Mouse (Mus musculus): Measurements from ENCODE around the gene Ints11. TPM values are rescaled to one million over a fixed set of nuclear protein-coding genes. Genes with fewer than 3 reads are reported as not detected.

Gene Ints11
- total and polyA plus RNA-seq, 3 experiments: 77.1 to 103 (median 83.9) TPM

DNA sequence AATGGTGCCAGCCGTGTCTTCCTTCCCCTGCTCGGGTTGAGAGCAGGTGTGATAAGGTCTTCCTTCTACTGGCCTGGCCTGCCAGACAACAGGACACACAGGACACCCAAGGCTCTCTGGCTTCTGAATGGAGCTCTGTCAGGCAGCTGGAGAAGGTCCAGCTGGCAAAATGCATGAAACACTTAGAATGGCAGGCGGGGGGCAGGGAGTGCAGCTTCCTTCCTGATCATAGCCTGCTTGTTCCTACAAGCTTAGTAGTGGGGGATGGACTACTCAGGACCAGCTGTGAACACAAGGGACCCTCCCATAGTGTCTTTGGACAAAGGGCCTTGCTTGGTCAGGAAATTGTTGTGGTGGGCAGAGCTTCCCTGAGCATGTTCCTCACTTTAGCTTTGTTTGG, 31.9 kb downstream of the Ints11 start:
- no peak overlapping the region for H3K4me3 ChIP-seq (replicated peaks in 1 of 3; ENCODE audit: low read depth in 2 of 3, low read length in 2 of 3, poor library complexity in 1 of 3)
- peaks cover 61 to 92% of the 10 kb centered on the region in 2 experiments for H3K36me3 ChIP-seq (replicated peaks in 1 of 2; ENCODE audit: control insufficient read depth in 1 of 2, insufficient read depth in 1 of 2, low read length in 1 of 2)
- H3K27me3 ChIP-seq (replicated peaks): no peaks in the 10 kb centered on the region
- H3K27ac ChIP-seq (ENCODE audit: insufficient read depth, low read depth): no peak overlapping the region
- no peaks in the 10 kb centered on the region for H3K79me2 ChIP-seq (replicated peaks; ENCODE audit: control insufficient read depth, extremely low read depth, insufficient read depth, poor library complexity, severe bottlenecking)
- in situ Hi-C loops (cut with MboI; ENCODE audit: low pct_ligation_motif_present, low pct_unique_long_range_greater_than_20kb, low sequenced_read_pairs): no loop called here
- dilution Hi-C loops (cut with MboI; ENCODE audit: extremely low pct_ligation_motif_present, extremely low pct_unique_long_range_greater_than_20kb, low sequenced_read_pairs): no loop called here
- no peak for DNase-seq (ENCODE audit: extremely low read depth)
- peaks cover 0 to 3% of the 10 kb centered on the region in 2 experiments; a peak in 2 of 4 replicates for H3K4me1 ChIP-seq (ENCODE audit: control insufficient read depth in 1 of 2, insufficient read depth in 2 of 2)
- H3K4me2 ChIP-seq (ENCODE audit: insufficient read depth, low read depth, poor library complexity, severe bottlenecking): no peak overlapping the region
- H3K9me3 ChIP-seq (replicated peaks; ENCODE audit: low read length): peaks cover 3% of the 10 kb centered on the region
- TF ChIP-seq MYC (IDR thresholded peaks at IDR 0.05; ENCODE audit: low read depth, low read length): no peak
- no peak for TF ChIP-seq MAX (IDR thresholded peaks at IDR 0.05; ENCODE audit: low read length)
- TF ChIP-seq ETS1 (conservative IDR thresholded peaks at IDR 0.05; ENCODE audit: low read depth, low read length): no peak
- TF ChIP-seq HCFC1 (IDR thresholded peaks at IDR 0.05; ENCODE audit: low read depth, low read length): no peak
- no peak for TF ChIP-seq RAD21 (IDR thresholded peaks at IDR 0.05; ENCODE audit: low read depth, low read length)
- no peak for TF ChIP-seq IRF4 (IDR thresholded peaks at IDR 0.05; ENCODE audit: low read depth, low read length)
- no peak overlapping the region for H3K9ac ChIP-seq (ENCODE audit: insufficient read depth, low read depth)

DNA sequence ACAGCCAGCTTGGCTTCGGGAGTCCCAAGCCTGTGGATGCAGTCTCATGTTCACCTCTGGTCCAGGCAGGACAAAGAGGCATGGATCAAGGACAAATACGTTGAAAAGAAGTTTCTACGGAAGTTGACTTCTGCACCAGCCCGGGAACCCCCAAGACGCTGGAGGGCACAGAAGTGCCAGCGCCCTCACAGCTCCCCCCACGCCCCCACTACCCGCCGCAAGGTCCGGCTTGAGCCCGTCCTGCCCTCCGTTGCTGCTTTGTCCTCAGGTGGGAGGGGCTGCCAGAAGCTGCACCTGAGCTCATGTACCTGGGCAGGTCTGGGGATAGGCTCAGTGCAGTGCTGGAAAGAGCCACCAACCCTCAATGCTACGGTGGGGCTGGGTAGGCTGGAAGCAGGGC, 33.9 kb downstream of the Ints11 start:
- H3K36me3 ChIP-seq (replicated peaks in 1 of 2; ENCODE audit: control insufficient read depth in 1 of 2, insufficient read depth in 1 of 2, low read length in 1 of 2): peaks cover 48 to 94% of the 10 kb centered on the region in 2 experiments
- dilution Hi-C loops (cut with MboI; ENCODE audit: extremely low pct_ligation_motif_present, extremely low pct_unique_long_range_greater_than_20kb, low sequenced_read_pairs): no loop called here
- DNase-seq (ENCODE audit: extremely low read depth): no peak

More for the DNA sequence above, 33.9 kb downstream of the Ints11 start:
- no peak for TF ChIP-seq ZKSCAN1 (IDR thresholded peaks at IDR 0.05; ENCODE audit: borderline replicate concordance, low read depth, low read length)
- TF ChIP-seq ZC3H11A (IDR thresholded peaks at IDR 0.05; ENCODE audit: low read depth, low read length): no peak
- no peak for TF ChIP-seq E2F4 (IDR thresholded peaks at IDR 0.05; ENCODE audit: insufficient replicate concordance, low read depth, low read length)
- no peak for TF ChIP-seq IRF4 (IDR thresholded peaks at IDR 0.05; ENCODE audit: low read depth, low read length)
- no peak for TF ChIP-seq POLR2A (IDR thresholded peaks at IDR 0.05; ENCODE audit: low read depth, low read length)
- no peak for TF ChIP-seq UBTF (IDR thresholded peaks at IDR 0.05; ENCODE audit: low read depth, low read length)
- TF ChIP-seq RAD21 (IDR thresholded peaks at IDR 0.05; ENCODE audit: low read depth, low read length): no peak
- TF ChIP-seq PAX5 (IDR thresholded peaks at IDR 0.05; ENCODE audit: low read length): no peak
- no peak for TF ChIP-seq KAT2A (IDR thresholded peaks at IDR 0.05; ENCODE audit: insufficient replicate concordance, low read length)
- TF ChIP-seq BHLHE40 (IDR thresholded peaks at IDR 0.05; ENCODE audit: low read depth, low read length): no peak
- no peak for TF ChIP-seq CHD2 (IDR thresholded peaks at IDR 0.05; ENCODE audit: low read length)
- no peak for TF ChIP-seq HCFC1 (IDR thresholded peaks at IDR 0.05; ENCODE audit: low read depth, low read length)
- TF ChIP-seq MXI1 (IDR thresholded peaks at IDR 0.05; ENCODE audit: low read depth, low read length): no peak
- TF ChIP-seq TBP (conservative IDR thresholded peaks at IDR 0.05; ENCODE audit: low read depth, low read length): no peak
- TF ChIP-seq USF2 (conservative IDR thresholded peaks at IDR 0.05; ENCODE audit: low read depth, low read length): no peak
- TF ChIP-seq MYC (IDR thresholded peaks at IDR 0.05; ENCODE audit: low read depth, low read length): no peak
- Histone ChIP-seq H3K4me2 (ENCODE audit: insufficient read depth, low read depth, poor library complexity, severe bottlenecking) (no peak overlapping the region), H3K27ac (ENCODE audit: insufficient read depth, low read depth) (no peak overlapping the region), H3K79me2 (replicated peaks; ENCODE audit: control insufficient read depth, extremely low read depth, insufficient read depth, poor library complexity, severe bottlenecking) (no peaks in the 10 kb centered on the region), H3K9ac (ENCODE audit: insufficient read depth, low read depth) (no peak overlapping the region), H3K27me3 (replicated peaks) (no peaks in the 10 kb centered on the region), H3K4me1 (ENCODE audit: control insufficient read depth in 1 of 2, insufficient read depth in 2 of 2) (0 out of 4 replicates have a peak, but pooled peaks cover 0 to 2% of the 10 kb centered on the region in 2 experiments), H3K9me3 (replicated peaks; ENCODE audit: low read length) (no peaks in the 10 kb centered on the region), H3K4me3 (replicated peaks in 1 of 3; ENCODE audit: low read depth in 2 of 3, low read length in 2 of 3, poor library complexity in 1 of 3) (no peak overlapping the region)
- in situ Hi-C loops (cut with MboI; ENCODE audit: low pct_ligation_motif_present, low pct_unique_long_range_greater_than_20kb, low sequenced_read_pairs): no loop called here

Data from CH12.LX (cell line).